Mouse (Mus musculus): ENCODE measurements around the gene Sbf2. TPM values are rescaled to one million over a fixed set of nuclear protein-coding genes. Genes with fewer than 3 reads are reported as not detected.
A peak's percentile ranks its signal among the peaks of the same experiment; 100 is the strongest.

Gene Sbf2
- total RNA-seq, 4 experiments from 2014 or later, result 39.5 to 68.9 (median 55.1) TPM

- DNase-seq, result no peak
Observed at GRCm38 (mm10) chr7:110271814-110272213, 342.9 kb downstream of the Sbf2 start.

DNA sequence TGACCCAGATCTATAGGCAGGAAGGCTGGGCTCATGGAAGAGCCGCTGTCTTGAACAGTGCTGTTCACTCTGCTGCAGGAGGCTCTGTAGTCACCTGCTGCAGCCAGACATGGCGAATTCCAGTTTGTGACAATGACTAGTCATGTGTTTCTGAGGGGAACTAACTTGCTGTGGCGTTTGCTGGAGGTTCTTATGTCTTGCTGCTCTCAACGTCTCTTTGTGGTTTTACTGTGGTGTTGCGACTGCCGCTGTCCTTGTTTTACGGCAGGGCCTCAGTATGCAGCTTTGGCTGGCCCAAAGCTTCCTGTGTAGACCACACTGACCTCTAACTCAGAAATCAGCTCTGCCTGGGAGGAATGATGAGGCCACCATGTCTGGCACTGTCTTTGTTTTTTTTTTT, 344.3 kb downstream of the Sbf2 start:
- DNase-seq, result no peak

GRCm38 (mm10) chr7:110269777-110270176, 344.9 kb downstream of the Sbf2 start:
- no peak for DNase-seq

DNA sequence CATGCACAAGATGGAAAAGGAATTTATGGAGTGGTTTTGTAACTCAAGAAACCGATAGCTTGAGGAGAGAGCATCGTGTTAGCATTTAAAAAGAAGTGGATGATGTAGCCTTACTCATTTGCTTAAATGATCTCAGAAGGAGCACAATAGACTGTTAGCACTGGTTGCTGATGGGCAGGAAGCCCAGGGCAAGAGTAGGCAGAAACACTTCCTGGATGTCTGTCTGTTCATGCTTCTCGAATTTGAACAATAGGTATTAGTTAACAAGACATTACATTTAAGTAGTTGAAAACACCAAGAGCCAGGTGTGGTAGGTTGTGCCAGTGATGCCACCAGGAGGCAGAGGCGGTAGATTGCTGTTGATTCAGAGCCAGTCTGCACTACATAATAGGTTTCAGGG, 346.2 kb downstream of the Sbf2 start:
- no peak for DNase-seq

DNA sequence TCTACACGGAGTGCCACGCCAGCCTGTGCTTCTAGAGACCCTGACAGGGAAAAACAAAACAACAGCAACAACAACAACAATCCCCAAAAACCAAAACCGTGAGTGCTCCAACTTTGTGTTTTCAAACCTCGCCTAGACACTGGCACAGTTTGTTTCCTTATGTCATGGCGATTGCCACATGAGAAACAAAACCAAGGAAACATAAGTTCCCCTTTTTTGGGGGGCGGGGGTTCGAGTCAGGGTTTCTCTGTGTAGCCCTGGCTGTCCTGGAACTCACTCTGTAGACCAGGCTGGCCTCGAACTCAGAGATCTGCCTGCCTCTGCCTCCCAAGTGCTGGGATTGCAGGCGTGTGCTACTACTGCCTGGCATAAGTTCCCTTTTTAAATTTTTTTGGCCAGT, 346.7 kb downstream of the Sbf2 start:
- no peak for DNase-seq

DNA sequence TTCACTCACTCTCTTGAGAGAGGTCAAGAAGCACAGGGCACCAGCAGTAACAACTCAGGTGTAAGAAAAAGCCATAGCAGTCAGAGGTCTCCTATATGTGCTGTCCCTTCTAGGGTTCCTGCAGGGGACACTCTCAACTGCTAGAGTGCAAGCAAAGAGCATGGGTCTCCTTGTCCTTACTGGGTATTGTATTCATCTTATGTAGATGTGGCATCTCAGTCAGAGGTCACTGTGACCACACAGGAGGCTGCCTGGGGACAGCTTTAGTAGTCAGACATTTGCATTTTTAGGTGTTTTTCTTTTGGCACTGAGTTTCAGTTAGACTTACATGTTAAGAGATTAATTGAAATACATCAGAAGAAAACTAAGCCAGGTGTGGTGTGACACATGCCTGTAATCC, 347.7 kb downstream of the Sbf2 start:
- no peak for DNase-seq

- peak; percentile 73 for DNase-seq
Observed at GRCm38 (mm10) chr7:110265796-110266195, 348.9 kb downstream of the Sbf2 start.

GRCm38 (mm10) chr7:110263474-110263873, 351.2 kb downstream of the Sbf2 start:
- no peak for DNase-seq

- DNase-seq, result no peak
Observed at GRCm38 (mm10) chr7:110262661-110263060, 352.1 kb downstream of the Sbf2 start.

DNA sequence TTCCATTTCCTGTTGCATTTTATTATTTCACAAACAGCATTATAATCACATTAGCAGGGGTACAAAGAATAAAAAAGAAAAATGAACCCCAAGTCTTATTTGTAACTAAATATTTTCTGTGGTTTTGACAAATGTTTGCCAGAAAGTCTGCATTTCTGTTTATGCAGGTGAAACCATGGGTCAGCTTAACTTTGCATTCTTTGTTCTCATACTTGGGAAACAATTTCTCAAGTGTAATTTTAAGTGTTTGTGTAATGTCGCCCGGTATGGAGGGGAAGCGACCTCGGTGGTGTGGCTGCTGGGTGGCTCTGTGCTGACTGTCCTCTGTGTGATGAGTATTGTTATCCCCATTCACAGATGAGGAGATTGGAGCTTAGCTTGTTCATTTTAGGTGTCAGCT, 352.9 kb downstream of the Sbf2 start:
- no peak for DNase-seq

DNA sequence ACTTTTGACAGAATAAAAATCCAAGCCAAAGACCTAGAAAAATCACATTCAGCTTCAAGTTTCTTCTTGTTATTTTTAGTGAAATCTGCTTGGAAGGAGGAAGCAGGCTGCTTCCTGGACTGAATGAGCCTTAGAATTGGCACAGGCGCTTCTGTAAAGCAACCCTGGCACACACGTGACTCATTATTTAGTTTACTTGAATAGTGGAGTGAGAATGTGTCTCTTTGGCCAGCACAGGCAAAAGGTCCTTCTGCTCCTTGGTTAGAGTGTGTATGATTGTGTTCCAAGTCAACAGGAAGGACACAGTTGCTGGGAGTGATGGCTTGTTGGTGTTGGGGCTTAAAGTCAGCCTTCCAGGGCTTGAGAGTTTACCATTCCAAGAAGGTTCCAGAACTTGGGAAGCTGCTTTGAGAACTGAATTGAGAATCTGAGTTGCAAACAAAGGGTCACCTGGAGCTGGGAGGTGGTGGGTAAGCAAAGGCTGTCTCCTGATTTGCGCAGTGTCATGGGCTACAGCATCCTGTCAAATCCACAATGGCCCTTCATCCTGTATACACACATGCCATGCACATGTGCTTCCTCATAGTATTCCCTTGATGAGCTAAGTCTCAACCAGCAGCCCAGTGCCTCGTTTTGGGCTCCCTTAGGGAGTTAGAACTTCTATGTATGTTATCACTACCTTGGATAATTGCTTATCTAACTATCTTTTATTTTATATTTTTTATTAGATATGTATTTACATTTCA, 354.6 kb downstream of the Sbf2 start:
- DNase-seq, result peak; percentile 35

- peak; percentile 31 for DNase-seq
Observed at GRCm38 (mm10) chr7:110258196-110258950, 356.3 kb downstream of the Sbf2 start.

Other genes with a start within 250 kb of the Sbf2 start
- gene Adm, start 12.7 kb upstream of the Sbf2 start, total RNA-seq (2022), result 10 to 100 TPM; 21.2 to 81.4 (median 35.9) TPM
- gene Ampd3, start 153.3 kb upstream of the Sbf2 start, total RNA-seq (2022), result 10 to 100 TPM; 17.8 to 53.3 (median 39.2) TPM
- gene Rnf141, start 229.5 kb upstream of the Sbf2 start, total RNA-seq (2022), result 10 to 100 TPM; 62.0 to 88.2 (median 80.4) TPM
- 10 to 100 TPM in 1 of 4 experiments, 1 to 10 TPM in 3; 1.9 to 12.4 (median 7.3) TPM for gene Lyve1, start 248.3 kb upstream of the Sbf2 start, total RNA-seq (2022)